Mouse (Mus musculus) liver, embryonic 12.5 days (tissue): ENCODE data around the gene Chsy1. TPM values are rescaled to one million over a fixed set of nuclear protein-coding genes. Genes with fewer than 3 reads are reported as not detected.

Experiments used
- ATAC-seq: fragments of 200-750 bp; cut with Nextera tagmentation; 2 replicates; pipeline ENCODE4 v1.8.0; 2017; ENCODE audit warnings: moderate number of reproducible peaks, mild to moderate bottlenecking, moderate library complexity
- H3K27ac ChIP-seq: fragments of 300-500 bp; sonication (generic); 2 replicates; pipeline ENCODE4 v1.5.1; 2016; ENCODE audit warnings: mild to moderate bottlenecking
- H3K27me3 ChIP-seq: fragments of 300-500 bp; sonication (generic); replicated peaks from 2 replicates; pipeline ENCODE4 v1.6.1; 2016; ENCODE audit warnings: mild to moderate bottlenecking, moderate library complexity
- H3K36me3 ChIP-seq: fragments of 300-500 bp; sonication (generic); 2 replicates; pipeline ENCODE4 v1.6.1; 2016; ENCODE audit warnings: mild to moderate bottlenecking, moderate library complexity
- H3K4me1 ChIP-seq: fragments of 300-500 bp; sonication (generic); 2 replicates; pipeline ENCODE4 v1.6.1; 2016
- H3K4me2 ChIP-seq: fragments of 300-500 bp; sonication (generic); 2 replicates; pipeline ENCODE4 v1.6.1; 2016; ENCODE audit warnings: mild to moderate bottlenecking, moderate library complexity
- H3K4me3 ChIP-seq: fragments of 300-500 bp; sonication (generic); 2 replicates; pipeline ENCODE4 v1.5.1; 2016; ENCODE audit warnings: mild to moderate bottlenecking, moderate library complexity
- H3K9ac ChIP-seq: fragments of 300-500 bp; sonication (generic); 2 replicates; pipeline ENCODE4 v1.6.1; 2016; ENCODE audit warnings: mild to moderate bottlenecking, moderate library complexity
- H3K9me3 ChIP-seq: fragments of 300-500 bp; sonication (generic); replicated peaks from 2 replicates; pipeline ENCODE4 v1.6.1; 2016; ENCODE audit warnings: mild to moderate bottlenecking, moderate library complexity
- WGBS: fragments of 180-500 bp; shearing (Covaris S2); methylation state at CpG from one replicate; pipeline ENCODE4 v1.1.7; 2016; ENCODE audit not compliant: insufficient replicate concordance; 5-methylcytosine and 5-hydroxymethylcytosine counted together
- polyA plus RNA-seq: library from polyadenylated mRNA; unstranded; fragments of >200 nt; fragmentation: Nextera tagmentation; extraction: Ambion mirVana; gene quantifications from 2 replicates; pipeline ENCODE4 v1.2.1, GENCODE M21; 2016

Chsy1 gene
- polyA plus RNA-seq, 1 experiment from 2014 or later: 12.0 TPM

DNA sequence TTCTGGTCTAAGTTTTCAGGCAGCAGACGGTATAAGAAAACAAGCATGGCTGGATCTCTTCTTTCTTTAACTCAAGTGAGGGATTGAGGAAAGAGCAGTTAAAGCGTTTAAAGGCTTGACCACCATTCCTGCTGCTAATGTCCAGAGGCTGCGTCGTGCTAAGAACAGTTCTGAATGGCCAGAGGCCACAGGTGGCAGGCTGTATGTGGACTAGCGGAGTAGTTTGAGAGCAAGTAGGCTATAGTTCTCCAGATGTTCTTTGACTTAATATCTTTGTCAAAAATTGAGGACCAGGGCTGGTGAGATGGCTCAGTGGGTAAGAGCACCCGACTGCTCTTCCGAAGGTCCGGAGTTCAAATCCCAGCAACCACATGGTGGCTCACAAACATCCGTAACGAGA, 1.9 kb downstream of the Chsy1 start:
- WGBS: 64% methylated on average over 10 of the region's 10 CpGs

DNA sequence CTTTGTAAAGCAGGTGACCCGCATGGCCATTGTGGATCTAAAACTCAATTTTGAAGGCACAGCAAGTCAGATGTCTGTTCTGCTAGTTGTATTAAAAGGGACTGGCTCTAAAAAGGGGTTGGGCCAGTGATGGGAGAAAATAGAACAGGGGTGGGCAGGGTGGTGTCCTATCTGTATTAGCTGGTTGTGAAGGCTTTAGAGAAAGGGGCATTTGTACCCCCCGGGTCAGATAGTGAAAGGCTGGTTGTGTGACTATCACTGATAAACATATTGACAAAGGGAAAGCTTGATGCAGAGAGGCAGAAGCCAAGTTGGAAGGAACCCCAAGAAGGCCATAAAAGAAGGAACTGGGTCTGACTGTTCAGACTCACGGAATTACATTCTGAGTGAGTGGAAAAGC, 4.2 kb downstream of the Chsy1 start:
- peak overlapping the region; percentile 90 for H3K4me3 ChIP-seq
- H3K27me3 ChIP-seq: no peaks in the 10 kb centered on the region
- H3K4me2 ChIP-seq: peak overlapping the region; percentile 94
- WGBS: 28% methylated on average over 3 of the region's 3 CpGs
- H3K4me1 ChIP-seq: peaks cover 83% of the 10 kb centered on the region
- H3K9ac ChIP-seq: peak overlapping the region; percentile 70
- no peaks in the 10 kb centered on the region for H3K9me3 ChIP-seq
- peaks cover 29% of the 10 kb centered on the region for H3K36me3 ChIP-seq
- H3K27ac ChIP-seq: peak overlapping the region; percentile 90
- peak; percentile 82 for ATAC-seq

More for the DNA sequence above, 1.9 kb downstream of the Chsy1 start:
- H3K4me1 ChIP-seq: peaks cover 65% of the 10 kb centered on the region
- H3K4me2 ChIP-seq: peak overlapping the region; percentile 94
- no peak for ATAC-seq
- peak overlapping the region; percentile 91 for H3K9ac ChIP-seq
- H3K36me3 ChIP-seq: peaks cover 12% of the 10 kb centered on the region
- peak overlapping the region; percentile 86 for H3K27ac ChIP-seq
- peak overlapping the region; percentile 90 for H3K4me3 ChIP-seq
- peaks cover 7% of the 10 kb centered on the region for H3K27me3 ChIP-seq
- H3K9me3 ChIP-seq: no peaks in the 10 kb centered on the region

DNA sequence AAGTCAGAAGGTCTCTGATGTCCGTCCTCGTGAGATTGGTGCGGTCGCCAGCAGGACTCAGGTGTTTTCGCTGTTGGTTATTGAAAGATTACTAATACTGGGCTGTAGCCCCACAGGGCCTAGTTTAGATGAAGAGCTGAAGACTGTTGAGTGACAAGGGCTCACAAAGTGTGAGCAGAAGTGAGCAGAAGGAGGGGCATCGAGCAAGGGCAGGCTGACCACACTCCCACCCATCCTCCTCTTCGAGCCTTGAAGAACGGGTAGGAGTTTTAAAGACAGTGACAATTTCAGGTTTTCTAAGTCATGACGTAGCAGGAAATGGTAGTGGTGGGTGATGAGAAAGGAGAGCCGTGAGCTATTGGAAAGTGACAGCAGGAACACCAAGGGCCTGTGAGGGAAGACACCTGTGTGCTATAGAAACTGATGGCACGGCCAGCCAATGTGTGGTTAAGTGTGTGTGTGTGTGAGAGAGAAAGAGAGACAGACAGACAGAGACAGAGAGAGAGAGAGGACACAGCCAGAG, 6.6 kb downstream of the Chsy1 start:
- WGBS: 46% methylated on average over 11 of the region's 11 CpGs
- Histone ChIP-seq H3K27ac (peak overlapping the region; percentile 75), H3K9ac (peak overlapping the region; percentile 56), H3K27me3 (no peaks in the 10 kb centered on the region), H3K4me3 (peak overlapping the region; percentile 34), H3K9me3 (no peaks in the 10 kb centered on the region), H3K4me1 (peaks cover 97% of the 10 kb centered on the region), H3K4me2 (peak overlapping the region; percentile 94), H3K36me3 (peaks cover 32% of the 10 kb centered on the region)
- ATAC-seq: no peak

GRCm38 (mm10) chr7:66116906-66117482, 7.7 kb downstream of the Chsy1 start:
- Histone ChIP-seq H3K27me3 (no peaks in the 10 kb centered on the region), H3K36me3 (peaks cover 32% of the 10 kb centered on the region), H3K9me3 (no peaks in the 10 kb centered on the region), H3K4me1 (peaks cover 99% of the 10 kb centered on the region), H3K4me2 (peak overlapping the region; percentile 94), H3K9ac (peak overlapping the region; percentile 56), H3K4me3 (peak overlapping the region; percentile 34; the same call in 1 of the 2 replicates), H3K27ac (peak overlapping the region; percentile 75; the same call in 1 of the 2 replicates)
- 40% methylated on average over 8 of the region's 8 CpGs for WGBS
- no peak for ATAC-seq

DNA sequence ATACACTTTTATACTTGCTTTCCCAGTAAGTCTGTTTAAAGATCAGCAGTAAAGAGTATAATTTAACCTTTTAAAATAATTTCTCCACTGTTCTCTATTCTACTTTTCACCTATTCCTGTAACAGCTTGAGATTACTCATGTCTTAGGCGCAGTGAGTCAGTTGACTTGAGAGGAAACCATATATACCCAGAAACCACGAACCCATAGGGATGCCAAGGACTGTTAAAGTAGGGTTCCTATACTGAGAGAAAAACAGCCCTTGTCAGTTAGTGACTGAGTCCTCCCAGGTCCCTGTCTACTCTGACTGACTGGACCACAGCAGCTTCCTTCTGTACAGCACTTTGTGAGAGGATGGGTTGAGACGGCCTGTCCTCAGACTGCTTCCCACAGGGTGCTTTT, 8.7 kb downstream of the Chsy1 start:
- no peak overlapping the region for H3K4me3 ChIP-seq
- H3K27ac ChIP-seq: no peak overlapping the region
- H3K4me2 ChIP-seq: no peak overlapping the region
- 54% methylated on average over 3 of the region's 3 CpGs for WGBS
- H3K4me1 ChIP-seq: peaks cover 92% of the 10 kb centered on the region
- no peak for ATAC-seq
- peaks cover 32% of the 10 kb centered on the region for H3K36me3 ChIP-seq
- no peaks in the 10 kb centered on the region for H3K9me3 ChIP-seq
- H3K9ac ChIP-seq: no peak overlapping the region
- H3K27me3 ChIP-seq: no peaks in the 10 kb centered on the region

DNA sequence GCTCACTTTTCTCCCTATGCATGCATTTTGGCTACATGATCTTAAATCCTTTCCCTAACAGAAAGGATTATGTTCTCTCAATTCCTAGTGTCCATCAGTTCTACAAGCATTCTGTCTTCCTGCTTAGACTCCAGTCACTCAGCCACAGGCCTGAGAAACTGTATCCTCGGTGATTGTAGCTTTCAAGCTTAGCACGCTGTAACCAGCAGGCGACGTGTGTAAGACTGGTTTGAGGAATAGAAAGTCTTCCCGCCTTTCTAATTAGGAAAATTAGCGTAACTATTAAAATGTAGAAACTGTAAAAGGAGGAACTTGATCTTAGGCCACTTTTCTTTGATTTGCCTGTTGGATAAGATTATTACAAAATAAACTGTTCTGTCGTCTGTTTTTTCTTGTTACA, 9.5 kb downstream of the Chsy1 start:
- 79% methylated on average over 7 of the region's 7 CpGs for WGBS
- Histone ChIP-seq H3K4me1 (peaks cover 86% of the 10 kb centered on the region), H3K27ac (no peak overlapping the region), H3K4me3 (no peak overlapping the region), H3K27me3 (no peaks in the 10 kb centered on the region), H3K36me3 (peaks cover 32% of the 10 kb centered on the region), H3K9ac (no peak overlapping the region), H3K9me3 (no peaks in the 10 kb centered on the region), H3K4me2 (no peak overlapping the region)
- no peak for ATAC-seq

- no peak overlapping the region for H3K4me3 ChIP-seq
- no peak overlapping the region for H3K27ac ChIP-seq
- no peaks in the 10 kb centered on the region for H3K9me3 ChIP-seq
- peaks cover 79% of the 10 kb centered on the region for H3K4me1 ChIP-seq
- 31% methylated on average over 1 of the region's 1 CpGs for WGBS
- no peak overlapping the region for H3K4me2 ChIP-seq
- H3K9ac ChIP-seq: no peak overlapping the region
- H3K36me3 ChIP-seq: peaks cover 30% of the 10 kb centered on the region
- no peak for ATAC-seq
- no peaks in the 10 kb centered on the region for H3K27me3 ChIP-seq
These were observed 10.8 kb downstream of the Chsy1 start for GRCm38 (mm10) chr7:66120139-66120538.

DNA sequence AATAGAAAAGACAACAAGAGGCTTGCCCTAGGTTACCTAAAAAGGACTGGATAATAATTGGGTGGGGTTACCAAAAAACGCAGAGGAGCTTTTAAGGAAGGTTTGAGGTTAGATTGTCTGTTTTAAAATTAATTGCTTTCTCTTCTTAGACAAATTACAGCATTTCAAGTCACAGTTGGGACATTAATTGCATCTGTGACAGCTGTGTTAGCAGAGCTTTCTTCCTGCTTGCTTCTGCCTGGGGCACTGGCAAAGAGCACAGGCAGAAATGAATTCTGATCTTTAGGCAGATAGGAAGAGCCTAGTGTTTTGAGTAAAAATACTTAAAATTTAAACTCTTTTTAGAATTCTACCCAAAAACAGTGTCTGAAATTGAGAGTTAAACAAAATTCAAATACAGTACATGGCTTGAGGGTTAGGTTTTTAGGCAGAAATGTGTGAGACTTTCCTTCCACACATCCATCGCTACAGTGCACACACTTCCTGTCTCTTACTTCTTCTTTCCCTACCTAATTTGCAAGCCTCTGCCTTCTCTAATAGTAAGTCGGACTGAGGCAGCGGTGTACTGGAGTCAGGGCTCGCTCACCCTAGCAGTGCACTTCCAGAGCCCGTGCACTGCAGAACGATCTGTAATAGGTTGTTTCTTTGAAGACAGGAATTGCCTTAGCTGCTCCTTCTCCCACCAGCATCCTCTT, 11.5 kb downstream of the Chsy1 start:
- no peak for ATAC-seq
- Histone ChIP-seq H3K9ac (no peak overlapping the region), H3K4me2 (no peak overlapping the region), H3K36me3 (peaks cover 36% of the 10 kb centered on the region), H3K27me3 (no peaks in the 10 kb centered on the region), H3K27ac (no peak overlapping the region), H3K4me3 (no peak overlapping the region), H3K9me3 (no peaks in the 10 kb centered on the region), H3K4me1 (peaks cover 72% of the 10 kb centered on the region)
- WGBS: 41% methylated on average over 7 of the region's 7 CpGs

DNA sequence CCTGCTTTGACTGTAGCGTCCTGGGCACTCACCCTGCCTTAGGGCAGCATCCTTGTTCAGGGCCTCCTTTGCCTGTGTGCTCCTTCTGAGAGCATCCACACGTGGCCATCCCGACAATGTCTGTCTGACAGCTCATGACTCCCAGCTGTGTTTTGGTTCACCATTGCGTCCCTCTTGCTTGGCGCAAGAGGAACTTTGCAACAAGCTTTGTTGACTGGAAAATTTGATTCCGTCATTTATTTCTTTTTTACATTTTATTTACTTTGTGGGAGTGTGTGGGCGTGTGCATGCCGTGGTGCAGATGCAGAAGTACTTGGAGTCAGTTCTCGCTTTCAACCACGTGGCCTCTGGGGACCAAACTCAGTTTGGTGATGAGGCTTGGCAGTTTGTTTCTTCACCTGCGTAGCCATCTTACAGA, 15.2 kb downstream of the Chsy1 start:
- 80% methylated on average over 11 of the region's 11 CpGs for WGBS
- Histone ChIP-seq H3K4me1 (peaks cover 40% of the 10 kb centered on the region), H3K4me2 (no peak overlapping the region), H3K9ac (no peak overlapping the region), H3K27ac (0 out of 2 replicates have a peak overlapping the region, but pooled peaks have one; percentile 17), H3K4me3 (no peak overlapping the region), H3K27me3 (no peaks in the 10 kb centered on the region), H3K36me3 (peaks cover 53% of the 10 kb centered on the region), H3K9me3 (no peaks in the 10 kb centered on the region)
- ATAC-seq: no peak

- WGBS: 75% methylated on average over 14 of the region's 14 CpGs
- no peak overlapping the region for H3K9ac ChIP-seq
- no peak overlapping the region for H3K4me2 ChIP-seq
- H3K9me3 ChIP-seq: no peaks in the 10 kb centered on the region
- peaks cover 59% of the 10 kb centered on the region for H3K36me3 ChIP-seq
- no peak for ATAC-seq
- peaks cover 34% of the 10 kb centered on the region for H3K4me1 ChIP-seq
- no peak overlapping the region for H3K27ac ChIP-seq
- no peaks in the 10 kb centered on the region for H3K27me3 ChIP-seq
- H3K4me3 ChIP-seq: no peak overlapping the region
These were observed 16.1 kb downstream of the Chsy1 start for GRCm38 (mm10) chr7:66125368-66125767.

DNA sequence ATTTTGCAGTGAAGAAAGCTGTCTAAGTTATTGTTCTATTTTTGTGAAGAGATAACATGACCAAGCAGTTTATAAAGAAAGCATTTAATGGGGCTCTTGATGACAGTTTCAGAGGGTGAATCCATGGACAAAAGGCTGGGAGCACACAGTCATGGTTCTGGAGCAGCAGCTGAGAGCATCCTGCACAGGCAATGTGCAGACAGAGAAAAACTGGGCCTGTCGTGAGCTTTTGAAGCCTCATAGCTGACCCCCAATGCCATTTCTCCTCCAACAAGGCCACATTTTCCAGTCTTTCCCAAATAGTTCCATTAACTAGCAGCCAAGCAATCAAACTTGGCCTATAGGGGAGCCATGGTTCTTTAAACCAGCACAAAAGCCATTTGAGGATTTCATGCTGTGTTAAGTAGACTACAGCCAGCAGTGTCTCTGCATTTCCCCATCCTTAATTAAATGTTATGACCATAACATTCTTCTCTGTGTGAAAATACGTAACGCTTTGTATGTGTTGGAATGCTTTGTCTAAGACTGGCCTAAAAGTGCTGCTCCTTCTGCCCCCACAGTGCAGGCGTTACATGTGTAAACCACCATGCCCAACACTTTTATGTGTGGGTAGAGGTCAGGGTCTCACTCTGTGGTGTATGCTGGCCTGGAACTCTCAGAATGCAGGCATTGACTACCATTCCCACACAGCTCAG, 18.8 kb downstream of the Chsy1 start:
- H3K4me1 ChIP-seq: peaks cover 31% of the 10 kb centered on the region
- 88% methylated on average over 4 of the region's 4 CpGs for WGBS
- no peak overlapping the region for H3K4me3 ChIP-seq
- no peak for ATAC-seq
- H3K27me3 ChIP-seq: no peaks in the 10 kb centered on the region
- peaks cover 78% of the 10 kb centered on the region for H3K36me3 ChIP-seq
- H3K9ac ChIP-seq: no peak overlapping the region
- H3K9me3 ChIP-seq: no peaks in the 10 kb centered on the region
- H3K27ac ChIP-seq: no peak overlapping the region
- H3K4me2 ChIP-seq: no peak overlapping the region

DNA sequence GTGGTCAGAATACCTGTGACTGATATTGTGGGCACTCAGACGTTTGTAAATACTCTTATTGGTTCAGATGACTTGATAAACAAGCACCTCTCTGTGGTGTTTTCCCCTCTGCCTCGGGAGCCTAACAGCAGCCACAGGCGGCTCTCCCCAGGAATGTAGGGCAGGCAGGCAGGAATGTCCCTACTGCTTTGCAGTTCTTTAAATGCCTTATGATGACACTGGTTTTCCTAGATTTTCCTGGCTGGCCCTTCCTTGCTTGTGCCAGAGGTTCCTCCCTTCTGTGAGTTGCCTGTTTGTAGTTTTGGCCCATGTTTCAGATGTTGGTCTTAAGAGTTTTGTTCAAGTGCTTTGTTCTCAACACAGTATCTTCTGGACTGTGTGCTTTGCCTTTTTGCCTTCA, 19.5 kb downstream of the Chsy1 start:
- WGBS: 45% methylated on average over 3 of the region's 3 CpGs
- Histone ChIP-seq H3K4me1 (peaks cover 31% of the 10 kb centered on the region), H3K9me3 (no peaks in the 10 kb centered on the region), H3K4me2 (no peak overlapping the region), H3K27ac (no peak overlapping the region), H3K36me3 (peaks cover 78% of the 10 kb centered on the region), H3K9ac (no peak overlapping the region), H3K27me3 (no peaks in the 10 kb centered on the region), H3K4me3 (no peak overlapping the region)
- no peak for ATAC-seq
